Mouse (Mus musculus) megakaryocyte, embryonic 14.5 days (primary cell): ENCODE data around the gene Itih5.

Experiments
- FLI1 ChIP-seq: IDR thresholded peaks from 2 replicates; pipeline ENCODE4 v1.6.1; 2012; ENCODE audit warnings: low read length, inconsistent platforms, mixed read lengths
- GATA1 ChIP-seq: IDR thresholded peaks from 3 replicates; pipeline ENCODE4 v1.6.1; 2012; ENCODE audit warnings: mixed read lengths, low read length, inconsistent platforms, borderline replicate concordance

DNA sequence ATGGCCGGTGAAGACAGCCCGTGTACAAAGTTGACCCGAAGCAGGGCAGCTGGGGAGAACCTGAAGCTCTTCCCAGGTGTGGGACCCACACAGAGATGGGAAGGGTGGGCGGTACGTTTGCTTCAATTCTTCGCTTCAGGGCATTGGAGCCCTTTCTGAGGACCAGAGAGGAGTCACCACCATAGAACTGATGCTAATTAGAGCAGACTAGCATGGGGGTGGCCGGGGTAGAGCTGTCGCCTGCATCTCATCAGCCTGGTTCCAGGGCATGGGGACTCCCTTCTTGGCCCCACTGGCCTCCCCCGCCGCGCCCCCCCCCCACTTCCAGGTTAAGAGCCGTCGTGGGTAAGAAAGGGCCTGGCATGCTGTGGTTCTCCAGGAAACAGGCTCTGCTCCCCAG, 132.6 kb downstream of the Itih5 start:
- TF ChIP-seq GATA1 (no peak), FLI1 (no peak)
